13 mouse cellular contexts compared by ENCODE assay signal in the genomic region with DNA sequence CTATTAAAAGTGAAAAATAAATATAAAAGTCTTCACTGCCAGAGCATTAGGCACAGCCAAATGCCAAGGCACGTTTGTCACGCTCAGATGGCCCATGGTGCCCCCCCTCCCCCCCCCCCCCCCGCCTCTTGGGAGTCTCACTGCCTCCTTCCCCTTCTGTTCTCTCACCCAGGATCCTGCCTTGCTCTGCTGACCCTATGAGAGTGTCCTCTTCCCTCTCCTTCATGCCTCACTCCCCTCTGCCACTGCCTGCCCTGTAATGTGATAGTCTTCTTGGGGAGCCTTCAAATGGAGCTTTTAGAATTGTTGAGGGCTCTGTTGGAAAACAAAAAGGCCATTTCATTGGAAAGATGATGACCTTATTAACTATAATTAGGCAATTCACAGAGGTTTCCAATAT.
"Had no signal": no experiment of that assay in that cellular context is flagged by ENCODE, and none has a peak within 500 bp of the region (broad histone marks: within the 10 kb centered on the region; RNA-seq: fewer than 3 reads in every experiment).

No protein-coding gene starts in this region.

- ATAC-seq: intestine, postnatal 0 days had no signal

- H3K4me3 ChIP-seq: left cerebral cortex, adult 2 months; liver, embryonic 13.5 days; stomach, embryonic 15.5 days had no signal

- H3K27ac ChIP-seq: left cerebral cortex, adult 2 months; liver, embryonic 13.5 days; stomach, embryonic 15.5 days had no signal

- H3K9ac ChIP-seq: liver, embryonic 13.5 days; stomach, embryonic 15.5 days had no signal

- H3K27me3 ChIP-seq: liver, embryonic 13.5 days; stomach, embryonic 15.5 days had no signal

- DNase-seq: layer of hippocampus, postnatal 36 days; liver, embryonic 13.5 days; lung, adult 2 months; lung, postnatal 14 days; lung, postnatal 4 days; midbrain, embryonic 14.5 days; right cerebral cortex, postnatal 25 days; spleen, adult 18-20 months; thymus, postnatal 25 days had no signal

- H3K4me2 ChIP-seq: liver, embryonic 13.5 days; midbrain, embryonic 11.5 days; stomach, embryonic 15.5 days had no signal

- H3K36me3 ChIP-seq: liver, embryonic 13.5 days; stomach, embryonic 15.5 days had no signal

- H3K9me3 ChIP-seq: liver, embryonic 13.5 days; stomach, embryonic 15.5 days had no signal
